Mouse (Mus musculus) E14TG2a.4 (cell line): ENCODE measurements at regions not wholly inside any gene's neighbourhood (a gene's known extent, or its start where the extent isn't known, plus 50 kb on each side); places are given as distances from the start of the nearest gene placed in this dataset.

ENCODE experiments used
- H3K27me3 ChIP-seq: 2 replicates; pipeline ENCODE4 v1.6.1; 2014; ENCODE audit warnings: low read length, control low read depth; ENCODE audit not compliant: insufficient read depth
- H3K36me3 ChIP-seq: 2 replicates; pipeline ENCODE4 v1.6.1; 2014; ENCODE audit warnings: low read length, control low read depth; ENCODE audit not compliant: insufficient read depth
- H3K4me1 ChIP-seq: replicated peaks from 2 replicates; pipeline ENCODE4 v1.6.1; 2014; ENCODE audit warnings: low read depth, low read length, control low read depth
- H3K4me3 ChIP-seq: replicated peaks from 2 replicates; pipeline ENCODE4 v1.5.1; 2014; ENCODE audit warnings: mild to moderate bottlenecking, low read length
- H3K9me3 ChIP-seq: 2 replicates; pipeline ENCODE4 v1.6.1; 2014; ENCODE audit warnings: low read length, control low read depth
- CTCF ChIP-seq: conservative IDR thresholded peaks from 2 replicates; pipeline ENCODE4 v1.5.1; 2014; ENCODE audit warnings: low read length
- NANOG ChIP-seq: IDR thresholded peaks from 2 replicates; pipeline ENCODE4 v1.6.1; 2014; ENCODE audit warnings: borderline replicate concordance, low read length, mixed read lengths
- POU5F1 ChIP-seq: IDR thresholded peaks from 2 replicates; pipeline ENCODE4 v1.6.1; 2014; ENCODE audit warnings: low read length, borderline replicate concordance

- Histone ChIP-seq H3K4me1 (peaks cover 13% of the 10 kb centered on the region), H3K9me3 (no peaks in the 10 kb centered on the region), H3K27me3 (peaks cover 75% of the 10 kb centered on the region), H3K36me3 (no peaks in the 10 kb centered on the region), H3K4me3 (no peak overlapping the region)
- TF ChIP-seq POU5F1 (no peak), NANOG (no peak), CTCF (no peak)
Measured at GRCm38 (mm10) chrX:99605084-99605824, 134.2 kb upstream of the Pja1 start.

GRCm38 (mm10) chrX:99603714-99604113 is 132.6 kb upstream of the Pja1 start:
- H3K4me3 ChIP-seq: no peak overlapping the region
- H3K9me3 ChIP-seq: no peaks in the 10 kb centered on the region
- H3K36me3 ChIP-seq: no peaks in the 10 kb centered on the region
- H3K27me3 ChIP-seq: peaks cover 73% of the 10 kb centered on the region
- TF ChIP-seq POU5F1 (no peak), CTCF (no peak), NANOG (no peak)
- peaks cover 9% of the 10 kb centered on the region for H3K4me1 ChIP-seq

DNA sequence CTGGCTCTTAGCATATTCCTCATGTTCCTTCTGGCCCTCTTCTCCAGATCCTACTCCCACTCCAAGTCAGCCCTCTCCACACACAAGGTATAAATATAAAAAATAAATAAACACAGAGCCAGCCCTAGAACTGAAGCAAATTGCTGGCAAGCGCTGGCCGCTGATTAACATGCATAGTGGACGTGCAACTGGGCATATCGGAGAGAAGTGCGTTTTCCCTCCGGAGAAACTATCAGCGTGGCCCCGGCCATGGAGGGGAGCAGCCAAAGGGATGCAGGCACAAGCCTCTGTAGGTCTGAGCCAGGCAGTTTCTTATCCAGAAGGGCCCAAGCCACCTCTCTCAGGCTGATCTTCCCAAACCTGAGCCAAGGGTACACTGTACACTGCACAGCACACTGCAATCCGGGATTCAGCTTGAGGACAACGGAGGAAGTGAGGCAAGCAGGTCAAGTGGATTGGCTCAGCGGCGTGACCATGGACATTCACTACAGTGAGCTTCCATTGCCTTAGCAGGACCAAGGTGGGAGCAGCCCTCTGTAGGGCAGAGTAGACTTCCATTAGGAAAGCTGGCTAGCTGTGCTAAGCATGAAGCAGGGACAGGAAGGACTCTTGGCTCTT is 131.3 kb upstream of the Pja1 start:
- Histone ChIP-seq H3K27me3 (peaks cover 83% of the 10 kb centered on the region), H3K4me1 (no peaks in the 10 kb centered on the region), H3K4me3 (no peak overlapping the region), H3K9me3 (no peaks in the 10 kb centered on the region), H3K36me3 (no peaks in the 10 kb centered on the region)
- no peak for TF ChIP-seq CTCF

GRCm38 (mm10) chrX:99595493-99595892 is 124.4 kb upstream of the Pja1 start:
- no peaks in the 10 kb centered on the region for H3K9me3 ChIP-seq
- TF ChIP-seq CTCF (no peak), NANOG (no peak), POU5F1 (no peak)
- H3K4me3 ChIP-seq: no peak overlapping the region
- peaks cover 32% of the 10 kb centered on the region for H3K4me1 ChIP-seq
- H3K27me3 ChIP-seq: peaks cover 71% of the 10 kb centered on the region
- H3K36me3 ChIP-seq: no peaks in the 10 kb centered on the region

DNA sequence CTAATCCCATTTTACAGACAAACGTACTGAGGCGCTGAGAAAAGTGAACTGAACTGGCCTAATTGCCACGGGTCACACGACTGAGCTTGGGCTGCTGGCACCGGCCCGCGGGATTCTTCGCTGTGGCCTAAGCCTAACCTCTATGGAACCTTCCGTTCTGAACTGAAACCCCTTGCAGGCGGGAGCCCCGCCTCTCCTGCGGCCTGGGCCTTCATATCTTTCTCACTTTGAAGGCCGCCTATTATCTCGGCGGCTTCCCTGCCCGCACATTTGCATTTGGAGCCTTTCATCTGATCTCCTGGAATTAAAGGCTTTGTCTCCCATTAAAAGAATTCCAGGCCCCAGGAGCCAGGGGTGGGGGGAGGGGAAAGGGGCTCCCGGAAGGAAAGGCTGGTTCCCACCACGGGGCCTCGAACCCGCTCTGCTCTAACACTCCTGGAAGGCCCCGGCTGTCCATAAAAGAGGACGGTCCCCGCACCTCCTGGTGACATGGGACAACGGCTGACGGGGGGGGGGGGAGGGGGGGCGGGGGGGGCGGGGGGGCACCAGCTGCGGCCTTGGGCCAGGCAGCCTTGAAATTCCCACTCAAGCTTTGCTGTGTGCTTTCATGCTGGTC is 122.9 kb upstream of the Pja1 start:
- H3K4me1 ChIP-seq: peaks cover 43% of the 10 kb centered on the region
- H3K4me3 ChIP-seq: no peak overlapping the region
- H3K36me3 ChIP-seq: no peaks in the 10 kb centered on the region
- H3K27me3 ChIP-seq: peaks cover 73% of the 10 kb centered on the region
- H3K9me3 ChIP-seq: no peaks in the 10 kb centered on the region
- TF ChIP-seq POU5F1 (no peak), NANOG (peak; percentile 33; the same call in 1 of the 2 replicates)

GRCm38 (mm10) chrX:99592980-99593379 is 121.9 kb upstream of the Pja1 start:
- Histone ChIP-seq H3K9me3 (no peaks in the 10 kb centered on the region), H3K36me3 (no peaks in the 10 kb centered on the region), H3K4me1 (peaks cover 43% of the 10 kb centered on the region), H3K4me3 (no peak overlapping the region), H3K27me3 (peaks cover 73% of the 10 kb centered on the region)
- TF ChIP-seq CTCF (no peak), NANOG (no peak), POU5F1 (no peak)

- no peaks in the 10 kb centered on the region for H3K9me3 ChIP-seq
- no peak for TF ChIP-seq POU5F1
- no peak for TF ChIP-seq NANOG
- TF ChIP-seq CTCF: no peak
- peaks cover 31% of the 10 kb centered on the region for H3K4me1 ChIP-seq
- no peaks in the 10 kb centered on the region for H3K36me3 ChIP-seq
- H3K27me3 ChIP-seq: peaks cover 50% of the 10 kb centered on the region
- no peak overlapping the region for H3K4me3 ChIP-seq
Measured at GRCm38 (mm10) chrX:99587284-99587683, 116.2 kb upstream of the Pja1 start.

GRCm38 (mm10) chrX:99586282-99586681 is 115.2 kb upstream of the Pja1 start:
- Histone ChIP-seq H3K4me1 (peaks cover 23% of the 10 kb centered on the region), H3K4me3 (no peak overlapping the region), H3K27me3 (peaks cover 52% of the 10 kb centered on the region), H3K9me3 (0 out of 2 replicates have a peak, but pooled peaks cover under 1% of the 10 kb centered on the region), H3K36me3 (no peaks in the 10 kb centered on the region)
- TF ChIP-seq CTCF (no peak), POU5F1 (no peak), NANOG (no peak)

DNA sequence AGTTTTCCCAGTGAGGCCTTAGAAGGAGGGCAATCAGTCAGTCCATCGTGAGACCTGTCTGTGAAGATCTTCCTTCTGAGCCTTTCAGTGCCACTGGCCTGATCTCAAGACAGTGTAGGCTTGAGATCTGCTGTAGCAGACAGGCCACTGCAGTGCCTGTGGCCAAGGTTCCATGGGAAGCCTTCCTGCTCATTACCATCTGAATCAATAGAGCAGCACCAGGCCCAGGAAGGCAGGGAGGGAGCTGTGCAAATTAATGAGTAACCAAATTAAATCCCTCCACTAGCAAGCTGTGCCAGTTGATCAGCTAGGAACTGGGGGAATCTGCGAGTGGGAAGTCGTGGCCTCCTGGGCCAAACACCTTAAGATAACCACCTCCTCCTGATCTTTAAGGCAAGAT is 114.6 kb upstream of the Pja1 start:
- H3K36me3 ChIP-seq: no peaks in the 10 kb centered on the region
- no peak overlapping the region for H3K4me3 ChIP-seq
- H3K9me3 ChIP-seq: peaks cover 5% of the 10 kb centered on the region; the same call in 1 of the 2 replicates
- TF ChIP-seq CTCF: no peak
- no peak for TF ChIP-seq POU5F1
- TF ChIP-seq NANOG: no peak
- H3K27me3 ChIP-seq: peaks cover 58% of the 10 kb centered on the region
- H3K4me1 ChIP-seq: peaks cover 20% of the 10 kb centered on the region
